Mouse (Mus musculus) hindbrain, postnatal 0 days (tissue): ENCODE measurements around the gene Ano2. TPM values are rescaled to one million over a fixed set of nuclear protein-coding genes. Genes with fewer than 3 reads are reported as not detected.
A peak's percentile ranks its signal among the peaks of the same experiment; 100 is the strongest.

ENCODE experiments used
- ATAC-seq: fragments of 200-750 bp; cut with Nextera tagmentation; 2 replicates; pipeline ENCODE4 v1.8.0; 2017; ENCODE audit warnings: mild to moderate bottlenecking, moderate TSS enrichment, moderate library complexity
- DNase-seq: peaks from one replicate; pipeline ENCODE4 v3.0.0-alpha.2; 2015; ENCODE audit warnings: low spot score
- H3K27ac ChIP-seq: fragments of 300-500 bp; sonication (generic); 2 replicates; pipeline ENCODE4 v1.5.1; 2014; ENCODE audit warnings: mild to moderate bottlenecking
- H3K27me3 ChIP-seq: fragments of 300-500 bp; sonication (generic); 2 replicates; pipeline ENCODE4 v1.6.1; 2014; ENCODE audit warnings: low read length, mixed read lengths; ENCODE audit not compliant: insufficient read depth
- H3K36me3 ChIP-seq: fragments of 300-500 bp; sonication (generic); 2 replicates; pipeline ENCODE4 v1.6.1; 2014; ENCODE audit warnings: low read length, mixed read lengths; ENCODE audit not compliant: insufficient read depth
- H3K4me1 ChIP-seq: fragments of 300-500 bp; sonication (generic); 2 replicates; pipeline ENCODE4 v1.6.1; 2014; ENCODE audit warnings: antibody characterized with exemption, low read length, mixed read lengths; ENCODE audit not compliant: insufficient read depth
- H3K4me2 ChIP-seq: fragments of 300-500 bp; sonication (generic); 2 replicates; pipeline ENCODE4 v1.6.1; 2014; ENCODE audit warnings: low read depth, mild to moderate bottlenecking, low read length, moderate library complexity, mixed read lengths
- H3K4me3 ChIP-seq: fragments of 300-500 bp; sonication (generic); 2 replicates; pipeline ENCODE4 v1.5.1; 2014; ENCODE audit warnings: low read length
- H3K9ac ChIP-seq: fragments of 300-500 bp; sonication (generic); replicated peaks from 2 replicates; pipeline ENCODE4 v1.6.1; 2014; ENCODE audit warnings: mild to moderate bottlenecking, low read length, moderate library complexity, mixed read lengths
- H3K9me3 ChIP-seq: fragments of 300-500 bp; sonication (generic); 2 replicates; pipeline ENCODE4 v1.6.1; 2016; ENCODE audit warnings: low read length, mixed read lengths
- CTCF ChIP-seq: IDR thresholded peaks from 2 replicates; pipeline ENCODE4 v1.5.1; 2016; ENCODE audit warnings: antibody characterized with exemption, control low read depth, low read depth
- WGBS: fragments of 180-500 bp; shearing (Covaris S2); extraction: QIAGEN DNeasy Blood & Tissue Kit; methylation state at CpG from one replicate; pipeline ENCODE4 v1.1.7; 2014; 5-methylcytosine and 5-hydroxymethylcytosine counted together
- polyA plus RNA-seq: library from polyadenylated mRNA; unstranded; fragments of >200 nt; fragmentation: Nextera tagmentation; extraction: Ambion mirVana; gene quantifications from 2 replicates; pipeline ENCODE4 v1.2.1, GENCODE M21; 2015
- total RNA-seq: library from RNA; depleted of rRNA; stranded (reverse); fragments of >200 nt; gene quantifications from 2 replicates; pipeline ENCODE4 v1.2.3, GENCODE M21; 2014

Ano2 gene
- total and polyA plus RNA-seq, 2 experiments from 2014 or later = 1.1 to 5.1 TPM

DNA sequence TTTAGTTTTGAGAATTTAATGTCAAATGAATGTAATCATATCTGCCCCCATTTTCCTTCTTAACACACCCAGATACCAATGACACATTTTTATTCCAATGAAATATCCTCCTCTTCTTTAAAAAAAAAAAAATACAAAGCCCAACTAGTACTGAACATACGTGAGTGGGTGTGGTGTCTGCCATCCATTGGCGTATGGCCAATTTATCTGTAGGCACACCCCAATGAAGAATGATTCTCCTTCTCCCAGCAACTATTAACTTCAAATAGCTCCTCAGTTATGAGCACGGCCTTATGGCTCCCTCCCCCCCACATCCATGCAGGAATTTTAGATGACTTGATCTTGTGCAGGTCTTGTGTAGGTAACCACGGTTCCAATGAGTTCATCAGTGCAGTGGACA lies 161.0 kb downstream of the Ano2 start:
- H3K9me3 ChIP-seq = no peaks in the 10 kb centered on the region
- no peak overlapping the region for H3K4me2 ChIP-seq
- no peak overlapping the region for H3K9ac ChIP-seq
- no peaks in the 10 kb centered on the region for H3K27me3 ChIP-seq
- H3K4me1 ChIP-seq = no peaks in the 10 kb centered on the region
- ATAC-seq (no peak), DNase-seq (no peak)
- H3K27ac ChIP-seq = no peak overlapping the region
- 76% methylated on average over 4 of the region's 4 CpGs for WGBS
- no peaks in the 10 kb centered on the region for H3K36me3 ChIP-seq
- H3K4me3 ChIP-seq = no peak overlapping the region
- TF ChIP-seq CTCF = no peak

DNA sequence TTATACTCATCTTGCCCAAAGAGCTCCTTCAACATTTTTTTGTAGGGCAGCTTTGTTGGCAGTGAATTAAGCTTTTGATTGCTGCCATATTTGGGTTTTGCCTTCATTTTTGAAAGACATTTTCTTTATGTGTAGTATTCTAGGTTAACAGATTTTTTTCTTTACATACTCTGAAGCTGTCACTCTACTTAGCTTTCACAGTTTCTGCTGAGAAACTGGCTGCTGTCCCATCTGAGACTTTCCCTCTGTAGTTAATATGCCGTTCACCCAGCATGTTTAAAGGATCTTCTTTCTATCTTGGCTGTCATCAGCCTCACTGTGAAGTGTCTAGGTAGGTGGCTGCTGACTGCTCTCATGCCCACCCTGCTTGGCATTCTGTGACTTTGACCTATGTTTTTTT lies 168.1 kb downstream of the Ano2 start:
- Histone ChIP-seq H3K9ac (no peak overlapping the region), H3K4me1 (no peaks in the 10 kb centered on the region), H3K27ac (no peak overlapping the region), H3K27me3 (no peaks in the 10 kb centered on the region), H3K4me3 (no peak overlapping the region), H3K36me3 (no peaks in the 10 kb centered on the region), H3K4me2 (no peak overlapping the region), H3K9me3 (no peaks in the 10 kb centered on the region)
- ATAC-seq = no peak
- WGBS = 29% methylated on average over 1 of the region's 1 CpGs
- no peak for DNase-seq
- no peak for TF ChIP-seq CTCF

DNA sequence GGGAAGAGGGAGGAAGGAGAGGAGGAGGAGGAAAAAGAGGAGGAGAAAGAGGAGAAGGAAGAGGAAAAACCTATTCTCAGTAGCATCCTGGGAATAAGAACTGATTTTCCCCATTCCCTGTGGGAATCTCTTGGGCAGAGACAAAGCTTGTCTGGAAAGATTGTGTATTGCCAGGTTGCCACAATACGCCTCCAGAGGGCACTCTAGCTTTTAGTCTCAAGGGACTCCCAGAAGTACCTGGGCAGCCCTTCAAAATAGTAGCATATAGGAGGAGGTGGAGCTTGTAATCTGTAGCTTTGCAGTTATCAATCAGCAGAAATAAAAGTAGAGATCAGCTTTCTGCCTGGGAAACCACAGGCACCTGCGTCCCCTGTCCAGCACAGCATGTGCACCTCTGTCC lies 178.3 kb downstream of the Ano2 start:
- H3K4me3 ChIP-seq = no peak overlapping the region
- WGBS = 31% methylated on average over 2 of the region's 2 CpGs
- H3K27me3 ChIP-seq = no peaks in the 10 kb centered on the region
- ATAC-seq = no peak
- peak; percentile 56 for DNase-seq
- peak; percentile 42 for TF ChIP-seq CTCF
- H3K27ac ChIP-seq = no peak overlapping the region
- no peaks in the 10 kb centered on the region for H3K36me3 ChIP-seq
- H3K9ac ChIP-seq = no peak overlapping the region
- no peaks in the 10 kb centered on the region for H3K4me1 ChIP-seq
- no peaks in the 10 kb centered on the region for H3K9me3 ChIP-seq
- no peak overlapping the region for H3K4me2 ChIP-seq

DNA sequence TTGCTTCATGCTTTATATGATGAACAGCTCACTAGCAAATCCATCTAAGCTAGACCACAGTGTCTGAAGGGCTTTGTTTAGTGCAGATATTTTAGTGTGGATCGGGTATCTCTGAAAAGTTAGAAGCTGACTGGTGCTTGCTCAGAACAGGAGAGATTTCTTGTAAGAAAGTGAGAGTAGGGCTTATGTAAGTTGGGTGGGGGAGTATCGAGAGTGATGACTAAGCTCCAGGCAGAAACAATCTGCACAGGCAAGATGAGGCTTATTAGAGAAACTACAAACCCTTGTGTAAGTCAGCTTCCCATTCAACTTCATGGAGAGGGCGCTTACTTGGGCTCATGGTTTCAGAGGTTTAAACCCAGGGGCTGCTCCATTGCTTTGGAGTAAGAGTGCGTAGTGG lies 181.3 kb downstream of the Ano2 start:
- 86% methylated on average over 4 of the region's 4 CpGs for WGBS
- no peak overlapping the region for H3K4me3 ChIP-seq
- no peaks in the 10 kb centered on the region for H3K4me1 ChIP-seq
- ATAC-seq = no peak
- no peak for DNase-seq
- no peaks in the 10 kb centered on the region for H3K36me3 ChIP-seq
- no peak for TF ChIP-seq CTCF
- H3K9me3 ChIP-seq = no peaks in the 10 kb centered on the region
- no peaks in the 10 kb centered on the region for H3K27me3 ChIP-seq
- H3K4me2 ChIP-seq = no peak overlapping the region
- no peak overlapping the region for H3K9ac ChIP-seq
- no peak overlapping the region for H3K27ac ChIP-seq

DNA sequence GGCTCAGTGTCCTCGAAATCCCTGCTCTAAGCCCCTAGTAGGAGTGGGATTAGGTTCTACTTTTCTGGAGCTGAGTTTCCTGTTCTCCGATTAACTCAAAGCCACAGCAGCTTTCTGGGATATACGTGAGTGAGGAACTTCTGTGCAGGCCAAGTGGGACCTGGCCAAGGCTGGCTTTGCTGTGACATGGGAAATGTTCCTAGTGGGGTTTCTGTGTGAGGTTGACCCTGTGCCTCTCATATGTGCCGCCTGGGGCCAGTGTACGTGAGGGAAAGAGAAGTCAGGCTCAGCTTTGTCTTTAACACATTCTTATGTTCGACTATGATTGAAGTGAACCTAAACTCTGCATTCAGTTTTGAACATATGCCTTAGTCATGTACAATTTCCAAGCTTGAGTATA lies 184.5 kb downstream of the Ano2 start:
- no peak for DNase-seq
- Histone ChIP-seq H3K36me3 (no peaks in the 10 kb centered on the region), H3K4me1 (no peaks in the 10 kb centered on the region), H3K27ac (no peak overlapping the region), H3K27me3 (no peaks in the 10 kb centered on the region), H3K4me2 (no peak overlapping the region), H3K9me3 (no peaks in the 10 kb centered on the region), H3K9ac (no peak overlapping the region), H3K4me3 (no peak overlapping the region)
- ATAC-seq = no peak
- WGBS = 86% methylated on average over 6 of the region's 6 CpGs
- no peak for TF ChIP-seq CTCF

DNA sequence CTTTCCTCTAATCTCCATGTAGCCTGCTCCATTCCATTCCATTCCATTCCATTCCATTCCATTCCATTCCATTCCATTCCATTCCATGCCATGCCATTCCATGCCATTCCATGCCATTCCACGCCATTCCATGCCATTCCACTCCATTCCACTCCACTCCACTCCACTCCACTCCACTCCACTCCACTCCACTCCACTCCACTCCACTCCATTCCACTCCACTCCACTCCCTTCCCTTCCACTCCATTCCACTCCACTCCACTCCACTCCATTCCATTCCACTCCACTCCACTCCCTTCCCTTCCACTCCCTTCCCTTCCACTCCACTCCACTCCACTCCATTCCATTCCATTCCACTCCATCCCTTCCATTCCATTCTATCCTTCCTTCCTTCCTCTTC lies 186.7 kb downstream of the Ano2 start:
- H3K36me3 ChIP-seq = no peaks in the 10 kb centered on the region
- no peak overlapping the region for H3K4me2 ChIP-seq
- H3K4me3 ChIP-seq = no peak overlapping the region
- no peak overlapping the region for H3K9ac ChIP-seq
- H3K4me1 ChIP-seq = no peaks in the 10 kb centered on the region
- no peak for DNase-seq
- no peak for ATAC-seq
- H3K27me3 ChIP-seq = no peaks in the 10 kb centered on the region
- no peaks in the 10 kb centered on the region for H3K9me3 ChIP-seq
- TF ChIP-seq CTCF = no peak
- no peak overlapping the region for H3K27ac ChIP-seq
- 89% methylated on average over 1 of the region's 1 CpGs for WGBS

DNA sequence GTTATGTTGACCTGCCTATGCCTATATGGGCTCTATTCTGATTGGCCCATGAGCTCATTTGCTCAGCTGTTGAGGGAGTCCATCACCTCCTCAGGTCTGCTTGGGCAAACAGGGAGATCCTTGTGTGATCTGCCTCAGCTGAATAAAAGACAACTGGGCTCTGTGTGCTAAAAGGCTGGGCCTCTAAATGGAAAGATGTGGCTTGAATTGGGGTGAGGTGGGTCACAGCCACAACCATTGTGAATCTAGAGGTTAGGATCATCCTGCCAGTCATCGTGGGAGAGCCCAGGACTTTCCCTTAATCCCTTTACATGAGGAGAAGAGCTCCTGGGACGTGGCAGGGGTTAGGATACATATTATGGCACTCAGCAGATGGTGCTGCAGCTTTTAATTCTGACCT lies 188.5 kb downstream of the Ano2 start:
- DNase-seq (no peak), ATAC-seq (no peak)
- WGBS = 68% methylated on average over 2 of the region's 2 CpGs
- H3K9ac ChIP-seq = no peak overlapping the region
- no peaks in the 10 kb centered on the region for H3K36me3 ChIP-seq
- H3K9me3 ChIP-seq = no peaks in the 10 kb centered on the region
- H3K4me3 ChIP-seq = no peak overlapping the region
- TF ChIP-seq CTCF = no peak
- no peaks in the 10 kb centered on the region for H3K4me1 ChIP-seq
- no peak overlapping the region for H3K4me2 ChIP-seq
- no peaks in the 10 kb centered on the region for H3K27me3 ChIP-seq
- no peak overlapping the region for H3K27ac ChIP-seq
